Mouse (Mus musculus) mouse embryonic stem cell (cell line): ENCODE measurements around the gene Gde1.

Experiments used
- in situ Hi-C, 2 experiments: fragments of 300-500 bp; cut with MboI; formaldehyde crosslinking; loops; 1 replicate in 1 of 2; 3 replicates in 1 of 2; pipeline ENCODE4 v1.14.3; 2019 to 2020; ENCODE audit warnings: low sequenced_read_pairs in 2 of 2, low pct_unique_long_range_greater_than_20kb in 1 of 2, mixed read lengths in 1 of 2; ENCODE audit not compliant: unreplicated experiment in 1 of 2

The Gde1 gene

GRCm38 (mm10) chr7:118705101-118705961, at the start of gene Gde1:
Gde1 (minus strand) TSS chr7:118705778.
- in situ Hi-C loops, result no loop called here

DNA sequence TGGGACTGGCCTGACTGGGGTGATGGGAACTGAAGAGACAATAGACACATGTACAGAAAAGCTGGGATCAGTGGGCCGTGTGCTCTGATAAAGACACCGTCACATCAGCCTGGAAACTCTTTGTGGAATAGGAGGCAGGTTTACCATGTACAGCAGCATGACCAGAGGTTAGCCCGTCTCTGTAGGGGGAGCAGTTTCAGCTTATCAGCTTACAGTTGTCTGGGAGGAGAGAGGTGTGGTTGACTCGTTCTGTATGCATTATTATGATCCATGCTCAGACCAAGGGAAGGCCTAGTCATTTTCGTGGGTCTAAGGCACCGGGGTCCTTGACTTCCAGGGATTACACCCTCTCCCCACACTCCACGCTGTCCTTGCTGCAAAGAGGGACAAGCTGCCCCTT, 46.0 kb upstream of the Gde1 start:
- in situ Hi-C loops, result loop anchor here in 1 of 2 experiments (10.0 kb wide), 1 partner anchor 243 kb away; the partner anchor contains the start of gene Gprc5b

DNA sequence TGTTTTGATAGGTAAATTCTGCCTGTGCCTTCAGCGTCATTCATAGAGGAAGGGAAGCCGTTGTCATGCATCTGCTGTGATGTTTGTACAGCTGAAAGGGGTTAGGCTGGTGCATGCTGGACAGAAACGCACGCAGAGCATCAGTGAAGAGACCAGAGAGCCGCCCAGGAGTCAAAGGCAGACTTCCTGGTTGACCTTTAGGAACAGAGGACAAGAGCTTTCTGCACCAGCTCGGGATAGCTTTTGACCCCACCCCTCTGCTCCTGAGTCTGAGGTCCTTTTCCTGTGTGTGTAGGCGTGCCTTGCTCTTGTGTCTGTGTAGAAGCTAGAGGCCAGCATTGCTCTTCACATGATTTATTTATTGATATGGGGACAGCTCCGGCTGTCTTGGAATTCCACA, 44.1 kb upstream of the Gde1 start:
- in situ Hi-C loops, result loop anchor here in 1 of 2 experiments (10.0 kb wide), 1 partner anchor 245 kb away; the partner anchor contains the start of gene Gprc5b

GRCm38 (mm10) chr7:118747891-118748672, 42.5 kb upstream of the Gde1 start:
- in situ Hi-C loops, result no loop called here

- in situ Hi-C loops, result no loop called here
Observed at GRCm38 (mm10) chr7:118744766-118745165, 39.2 kb upstream of the Gde1 start.

DNA sequence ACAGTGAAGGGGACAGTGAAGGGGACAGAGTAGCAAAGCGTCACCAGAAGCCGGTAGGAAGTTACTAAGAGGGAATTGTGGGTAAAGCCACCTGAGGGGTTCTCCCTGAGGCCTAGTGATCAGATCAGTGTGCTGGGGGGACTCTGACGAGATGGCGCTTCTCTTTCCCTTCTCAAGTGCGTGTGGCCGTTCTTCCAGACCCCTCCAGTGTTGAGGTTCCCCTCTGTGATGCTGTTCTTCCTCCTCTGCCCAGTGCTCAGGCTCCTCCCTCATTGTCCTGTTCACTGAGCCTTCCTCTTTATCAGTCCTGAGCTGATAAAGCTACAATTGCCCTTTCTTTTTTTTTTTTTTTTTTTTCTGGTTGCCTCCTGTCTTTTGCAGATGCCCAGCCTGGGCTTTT, 36.7 kb upstream of the Gde1 start:
- in situ Hi-C loops, result no loop called here

DNA sequence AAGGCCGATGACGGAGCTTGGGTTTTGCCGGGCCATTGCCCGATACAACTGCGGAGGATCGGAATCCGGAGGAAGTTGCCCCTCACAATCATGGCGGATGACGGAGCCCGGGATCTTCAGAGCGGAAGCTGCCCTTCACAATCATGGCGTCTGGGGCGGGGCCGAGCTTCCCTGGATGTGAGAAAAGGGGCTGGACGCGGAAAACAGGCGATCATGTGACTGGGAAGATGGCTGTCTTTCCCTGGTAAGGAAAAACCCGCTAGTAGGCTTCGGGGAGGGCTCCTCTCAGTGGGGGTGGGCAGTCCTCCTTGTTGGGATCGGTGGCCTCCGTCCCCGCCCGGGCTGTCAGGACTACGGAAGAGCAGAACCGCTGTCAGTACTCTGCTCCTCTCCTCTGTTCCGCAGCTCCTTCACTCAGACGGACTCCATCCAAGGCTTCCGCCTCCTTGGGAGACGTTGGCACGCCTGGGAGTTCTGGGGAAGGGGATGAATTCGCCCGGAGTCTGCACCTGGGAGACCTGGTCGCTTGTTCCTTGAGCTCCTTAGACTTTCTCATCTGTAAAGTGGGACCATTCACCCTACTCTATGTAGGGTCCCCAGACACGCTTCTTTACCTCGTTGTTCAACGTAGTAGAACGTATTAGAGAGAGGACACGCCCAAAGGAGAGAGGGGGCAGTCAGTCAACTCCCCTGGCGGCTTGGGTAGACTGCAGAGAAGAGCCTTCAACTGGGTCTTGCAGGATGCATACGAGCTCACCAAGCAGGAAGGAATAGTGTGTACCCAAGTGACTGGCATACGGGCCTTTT, 35.2 kb upstream of the Gde1 start:
- in situ Hi-C loops, result no loop called here

- in situ Hi-C loops, result no loop called here
Observed at GRCm38 (mm10) chr7:118739975-118740531, 34.5 kb upstream of the Gde1 start, which contains the start of gene Vps35l. Vps35l (plus strand) TSS chr7:118740226.

DNA sequence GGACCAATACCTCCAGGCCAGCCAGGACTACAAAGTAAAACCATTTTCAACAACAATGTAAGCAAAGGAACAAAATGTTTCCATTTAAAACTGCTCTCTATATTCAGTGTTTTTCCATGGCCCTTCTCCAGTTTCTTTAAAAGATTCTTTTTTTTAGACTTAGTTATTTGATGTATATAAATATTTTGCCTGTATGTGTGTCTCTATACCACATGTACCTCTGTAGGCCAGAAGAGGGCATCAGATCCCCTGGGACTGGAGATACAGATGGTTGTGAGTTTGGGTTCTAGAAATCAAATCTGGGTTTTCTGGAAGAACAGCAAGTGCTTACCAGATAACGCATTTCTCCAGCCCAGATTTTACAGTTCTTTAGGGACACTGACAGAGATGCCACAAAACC, 33.2 kb upstream of the Gde1 start:
- in situ Hi-C loops, result no loop called here

- in situ Hi-C loops, result no loop called here
Observed at GRCm38 (mm10) chr7:118733225-118733624, 27.6 kb upstream of the Gde1 start.

- in situ Hi-C loops, result no loop called here
Observed at GRCm38 (mm10) chr7:118731781-118732180, 26.2 kb upstream of the Gde1 start.

- in situ Hi-C loops, result no loop called here
Observed at GRCm38 (mm10) chr7:118728846-118729587, 23.4 kb upstream of the Gde1 start.

DNA sequence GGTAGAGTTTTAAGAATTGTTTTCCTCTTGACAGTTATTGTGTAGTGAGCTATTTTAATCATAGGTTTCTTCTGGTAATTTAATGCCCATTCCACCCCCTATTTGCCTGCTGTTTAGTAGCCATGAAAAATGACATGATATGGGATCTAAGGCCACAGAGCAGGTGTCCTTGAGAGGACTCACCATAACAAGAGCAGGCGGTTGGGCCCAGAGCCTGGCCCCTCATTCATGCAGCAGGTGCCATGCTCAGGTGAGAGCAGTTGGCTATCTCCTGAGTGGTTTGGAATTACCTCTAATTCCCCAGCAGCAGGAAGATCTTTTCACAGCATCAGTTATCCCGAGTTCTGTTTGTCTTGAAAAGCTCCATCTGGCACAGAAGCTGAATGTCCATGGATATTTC, 19.9 kb upstream of the Gde1 start:
- in situ Hi-C loops, result no loop called here

- in situ Hi-C loops, result no loop called here
Observed at GRCm38 (mm10) chr7:118723927-118724326, 18.3 kb upstream of the Gde1 start.

DNA sequence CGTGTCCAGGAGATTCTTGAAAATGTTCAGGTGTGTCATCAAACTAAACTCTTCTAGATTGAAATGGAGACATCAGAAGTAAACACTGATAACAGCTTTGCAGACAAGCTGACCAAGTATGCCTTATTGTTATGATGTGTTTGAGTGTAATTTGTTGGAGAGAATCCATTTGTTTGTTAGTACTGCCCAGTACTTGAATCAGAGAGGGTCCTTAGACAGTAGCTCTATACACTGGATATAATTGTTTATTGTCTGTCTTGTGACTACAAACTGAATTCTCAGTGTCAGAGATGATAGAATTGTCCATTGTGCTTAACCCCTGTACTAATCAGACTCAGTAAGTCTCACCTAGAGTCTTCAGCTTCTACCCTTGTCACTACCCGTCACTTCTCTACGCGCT, 12.5 kb upstream of the Gde1 start:
- in situ Hi-C loops, result no loop called here

DNA sequence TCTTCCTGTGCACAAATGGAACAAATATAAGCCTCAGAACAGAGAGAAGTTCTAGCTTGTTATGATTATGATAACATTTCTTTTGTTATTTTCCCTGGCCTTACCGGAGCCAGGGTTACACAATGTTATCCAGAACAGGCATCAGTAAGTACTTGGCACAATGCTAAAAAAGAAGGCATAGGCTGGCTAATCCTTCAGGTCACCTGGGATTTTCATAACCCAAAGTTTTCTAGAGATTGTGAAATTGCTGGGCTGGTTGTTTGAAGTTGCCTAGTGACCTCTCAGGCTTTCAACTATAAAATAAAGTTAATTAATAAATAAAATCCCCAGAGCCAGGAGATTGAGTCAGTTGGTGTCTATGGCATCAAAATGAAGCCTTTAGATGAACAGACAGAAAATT, 9.3 kb upstream of the Gde1 start:
- in situ Hi-C loops, result no loop called here

GRCm38 (mm10) chr7:118712228-118713173, 6.9 kb upstream of the Gde1 start, which contains the start of gene Ccp110:
Ccp110 (plus strand) TSS chr7:118712552.
- in situ Hi-C loops, result no loop called here
